Mouse (Mus musculus) thymus, adult 2 months (tissue): Measurements from ENCODE around the gene Vmn2r72. TPM values are rescaled to one million over a fixed set of nuclear protein-coding genes. Genes with fewer than 3 reads are reported as not detected.

Experiments used
- DNase-seq: peaks from one replicate; pipeline ENCODE4 v3.0.0; 2021
- H3K27ac ChIP-seq: fragments of 200-500 bp; 2 replicates; pipeline ENCODE4 v1.5.1; 2012; ENCODE audit warnings: low read length, control low read depth; ENCODE audit not compliant: control insufficient read depth, insufficient read depth
- H3K27me3 ChIP-seq: fragments of 200-500 bp; 2 replicates; pipeline ENCODE4 v1.6.1; 2012; ENCODE audit warnings: mild to moderate bottlenecking, low read length, moderate library complexity, mixed read lengths; ENCODE audit not compliant: control insufficient read depth, insufficient read depth
- H3K36me3 ChIP-seq: fragments of 200-500 bp; 2 replicates; pipeline ENCODE4 v1.6.1; 2012; ENCODE audit warnings: mild to moderate bottlenecking, low read length, moderate library complexity; ENCODE audit not compliant: control insufficient read depth, insufficient read depth
- H3K4me1 ChIP-seq: fragments of 200-500 bp; replicated peaks from 2 replicates; pipeline ENCODE4 v1.6.1; 2012; ENCODE audit warnings: low read length; ENCODE audit not compliant: control insufficient read depth, insufficient read depth
- H3K4me3 ChIP-seq: fragments of 200-500 bp; 2 replicates; pipeline ENCODE4 v1.5.1; 2012; ENCODE audit warnings: mild to moderate bottlenecking, low read length, control low read depth, moderate library complexity; ENCODE audit not compliant: control insufficient read depth, insufficient read depth
- CTCF ChIP-seq: fragments of 200-500 bp; IDR thresholded peaks from 2 replicates; pipeline ENCODE4 v1.5.1; 2012; ENCODE audit warnings: mild to moderate bottlenecking, control low read depth, low read length, moderate library complexity, borderline replicate concordance; ENCODE audit not compliant: control insufficient read depth, poor library complexity, insufficient read depth; ENCODE audit errors: extremely low read depth
- POLR2A ChIP-seq: fragments of 200-500 bp; IDR thresholded peaks from 2 replicates; pipeline ENCODE4 v1.6.1; 2012; ENCODE audit warnings: mild to moderate bottlenecking, low read length, control low read depth, moderate library complexity; ENCODE audit not compliant: control insufficient read depth, poor library complexity, insufficient read depth; ENCODE audit errors: extremely low read depth
- WGBS: fragments of 180-500 bp; shearing (Covaris S2); methylation state at CpG from one replicate; pipeline ENCODE4 v1.1.7; 2018; 5-methylcytosine and 5-hydroxymethylcytosine counted together
- polyA plus RNA-seq: library from polyadenylated mRNA; depleted of rRNA; stranded (reverse); fragments of >200 nt; gene quantifications from 2 replicates; pipeline ENCODE4 v1.2.3, GENCODE M21; 2012; rRNA removed

Vmn2r72 gene
- not detected in 2 replicates for polyA plus RNA-seq

GRCm38 (mm10) chr7:85754997-85755396, at the start of gene Vmn2r72:
Gene Vmn2r72 (minus strand): TSS chr7:85755097.
- no peak within 1 kb of the TSS for H3K4me3 ChIP-seq
- no peak for DNase-seq
- no peak within 1 kb of the TSS for H3K27ac ChIP-seq
- TF ChIP-seq CTCF (no peak), POLR2A (no peak)
- no peaks in the 10 kb centered on the region for H3K4me1 ChIP-seq
- H3K36me3 ChIP-seq, result no peaks in the 10 kb centered on the region
- 98% methylated on average over 1 of the region's 1 CpGs for WGBS
- no peaks in the 10 kb centered on the region for H3K27me3 ChIP-seq

Other genes with a start within 250 kb of the Vmn2r72 start
- not detected in 2 replicates for gene Vmn2r71, start 192.0 kb downstream of the Vmn2r72 start, polyA plus RNA-seq
- gene Vmn2r70, start 185.9 kb downstream of the Vmn2r72 start, polyA plus RNA-seq, result not detected in 2 replicates
- not detected in 2 replicates for gene Vmn2r73, start 121.2 kb upstream of the Vmn2r72 start, polyA plus RNA-seq
- not detected in 2 replicates for gene Vmn2r74, start 206.5 kb upstream of the Vmn2r72 start, polyA plus RNA-seq